ENCODE assay signal across 8 mouse cellular contexts in genomic region chr4:152038985-152039830, GRCm38 (mm10). TPM values are rescaled to one million over a fixed set of nuclear protein-coding genes. Genes with fewer than 3 reads are reported as not detected.
DNase-seq lines count a peak whose midpoint lies in the region; ATAC-seq and TF ChIP-seq lines count a peak whose summit lies in the region.

Gene Nol9, plus strand, starts transcription at chr4:152039321.

- peak; percentile 80 for TF ChIP-seq EP300 in liver, embryonic 14.5 days (IDR thresholded peaks at IDR 0.05; ENCODE audit: low read depth)
- TF ChIP-seq EP300 in stomach, postnatal 0 days (optimal IDR thresholded peaks at IDR 0.05) = peak; percentile 99

- peak within 1 kb of the TSS; percentile 90 for H3K27ac ChIP-seq in forebrain, embryonic 10.5 days
- H3K27ac ChIP-seq in heart, embryonic 15.5 days = peak within 1 kb of the TSS; percentile 51; the same call in 1 of the 2 replicates
- H3K27ac ChIP-seq in liver, embryonic 14.5 days = no peak within 1 kb of the TSS
- no peak within 1 kb of the TSS; the same call in 1 of the 2 replicates for H3K27ac ChIP-seq in neural tube, embryonic 11.5 days (ENCODE audit: low read depth, low read length)
- H3K27ac ChIP-seq in stomach, postnatal 0 days (replicated peaks) = peak within 1 kb of the TSS; percentile 67; the same call in 1 of the 2 replicates

- H3K4me3 ChIP-seq in forebrain, embryonic 10.5 days = peak within 1 kb of the TSS; percentile 100
- peak within 1 kb of the TSS; percentile 99 for H3K4me3 ChIP-seq in heart, embryonic 15.5 days
- H3K4me3 ChIP-seq in liver, embryonic 14.5 days (ENCODE audit: insufficient read depth in 1 of 2, low read depth in 2 of 2, low read length in 2 of 2) = peak within 1 kb of the TSS; percentile 83 to 93
- H3K4me3 ChIP-seq in neural tube, embryonic 11.5 days (ENCODE audit: low read depth, low read length) = peak within 1 kb of the TSS; percentile 88
- H3K4me3 ChIP-seq in stomach, postnatal 0 days (ENCODE audit: low read depth, low read length) = peak within 1 kb of the TSS; percentile 95

- H3K36me3 ChIP-seq in forebrain, embryonic 10.5 days (replicated peaks) = peaks cover 34% of the 10 kb centered on the region
- peaks cover 33% of the 10 kb centered on the region for H3K36me3 ChIP-seq in heart, embryonic 15.5 days
- H3K36me3 ChIP-seq in liver, embryonic 14.5 days (replicated peaks; ENCODE audit: control insufficient read depth, insufficient read depth, low read depth) = peaks cover 31% of the 10 kb centered on the region
- peaks cover 9% of the 10 kb centered on the region for H3K36me3 ChIP-seq in neural tube, embryonic 11.5 days (ENCODE audit: control insufficient read depth, insufficient read depth, low read length)
- peaks cover 14% of the 10 kb centered on the region for H3K36me3 ChIP-seq in stomach, postnatal 0 days (ENCODE audit: control insufficient read depth, insufficient read depth, low read length)

- peaks cover 32% of the 10 kb centered on the region for H3K4me1 ChIP-seq in forebrain, embryonic 10.5 days
- H3K4me1 ChIP-seq in heart, embryonic 15.5 days (replicated peaks) = peaks cover 18% of the 10 kb centered on the region
- H3K4me1 ChIP-seq in liver, embryonic 14.5 days (replicated peaks; ENCODE audit: control insufficient read depth in 2 of 2, insufficient read depth in 2 of 2, low read length in 1 of 2) = peaks cover 2 to 6% of the 10 kb centered on the region in 2 experiments; a peak in 3 of 4 replicates
- H3K4me1 ChIP-seq in neural tube, embryonic 11.5 days (ENCODE audit: control insufficient read depth, insufficient read depth, low read length) = peaks cover 7% of the 10 kb centered on the region; the same call in 1 of the 2 replicates
- no peaks in the 10 kb centered on the region for H3K4me1 ChIP-seq in stomach, postnatal 0 days (replicated peaks; ENCODE audit: control insufficient read depth, insufficient read depth)

- peak; percentile 95 for ATAC-seq in CD4-positive, CD25-positive, alpha-beta regulatory T cell, adult 4 months
- ATAC-seq in heart, embryonic 15.5 days (replicated peaks; ENCODE audit: insufficient number of reproducible peaks, insufficient read depth, low FRiP score, low read depth) = peak; percentile 86
- peak; percentile 86 for ATAC-seq in liver, embryonic 14.5 days (ENCODE audit: insufficient read depth)
- ATAC-seq in neural tube, embryonic 11.5 days (ENCODE audit: insufficient read depth, low FRiP score, low TSS enrichment) = peak; percentile 79
- peak; percentile 91 for ATAC-seq in stomach, postnatal 0 days (ENCODE audit: low FRiP score, low TSS enrichment)

- H3K27me3 ChIP-seq in forebrain, embryonic 10.5 days (ENCODE audit: poor library complexity, severe bottlenecking) = no peaks in the 10 kb centered on the region
- H3K27me3 ChIP-seq in heart, embryonic 15.5 days = no peaks in the 10 kb centered on the region
- no peaks in the 10 kb centered on the region for H3K27me3 ChIP-seq in liver, embryonic 14.5 days (ENCODE audit: control insufficient read depth, insufficient read depth, low read length)
- no peaks in the 10 kb centered on the region for H3K27me3 ChIP-seq in neural tube, embryonic 11.5 days (ENCODE audit: control insufficient read depth, insufficient read depth, low read length)
- H3K27me3 ChIP-seq in stomach, postnatal 0 days (ENCODE audit: control insufficient read depth, insufficient read depth, low read length) = no peaks in the 10 kb centered on the region

- DNase-seq in c-Kit-negative CD71-positive TER-119-positive erythroid progenitor cells, embryonic 14.5 days (ENCODE audit: low read depth, low spot score) = peak; percentile 79
- peak; percentile 94 for DNase-seq in forebrain, embryonic 10.5 days (ENCODE audit: extremely low spot score, low spot score)
- DNase-seq in kidney, postnatal 25 days = peak; percentile 94 to 95
- peak; percentile 73 to 81 (median 77) for DNase-seq in liver, embryonic 14.5 days (ENCODE audit: low read depth in 3 of 3, low spot score in 3 of 3)
- DNase-seq in neural tube, embryonic 11.5 days (ENCODE audit: low spot score) = peak; percentile 97
- DNase-seq in stomach, postnatal 0 days (ENCODE audit: low spot score) = peak; percentile 94

- H3K4me2 ChIP-seq in heart, embryonic 15.5 days = peak within 1 kb of the TSS; percentile 96
- H3K4me2 ChIP-seq in liver, embryonic 14.5 days (ENCODE audit: low read depth) = peak within 1 kb of the TSS; percentile 75
- peak within 1 kb of the TSS; percentile 89 for H3K4me2 ChIP-seq in neural tube, embryonic 11.5 days (ENCODE audit: low read depth)
- peak within 1 kb of the TSS; percentile 98 for H3K4me2 ChIP-seq in stomach, postnatal 0 days (replicated peaks; ENCODE audit: low read depth)

- TF ChIP-seq CTCF in liver, embryonic 14.5 days (IDR thresholded peaks at IDR 0.05; ENCODE audit: low read depth) = peak; percentile 95
- peak; percentile 99 for TF ChIP-seq CTCF in stomach, postnatal 0 days (IDR thresholded peaks at IDR 0.05; ENCODE audit: low read depth)

- WGBS in forebrain, embryonic 10.5 days = under 1% methylated on average over 86 of the region's 86 CpGs
- under 1% methylated on average over 85 of the region's 86 CpGs for WGBS in heart, embryonic 15.5 days
- WGBS in liver, embryonic 14.5 days (ENCODE audit: insufficient replicate concordance) = under 1% methylated on average over 81 of the region's 86 CpGs
- WGBS in neural tube, embryonic 11.5 days = under 1% methylated on average over 81 of the region's 86 CpGs
- WGBS in stomach, postnatal 0 days = under 1% methylated on average over 84 of the region's 86 CpGs

- no peaks in the 10 kb centered on the region for H3K9me3 ChIP-seq in forebrain, embryonic 10.5 days
- H3K9me3 ChIP-seq in heart, embryonic 15.5 days (replicated peaks) = no peaks in the 10 kb centered on the region
- H3K9me3 ChIP-seq in liver, embryonic 14.5 days (ENCODE audit: control insufficient read depth, low read length) = no peaks in the 10 kb centered on the region
- no peaks in the 10 kb centered on the region for H3K9me3 ChIP-seq in neural tube, embryonic 11.5 days (ENCODE audit: control insufficient read depth, low read length)
- no peaks in the 10 kb centered on the region for H3K9me3 ChIP-seq in stomach, postnatal 0 days (ENCODE audit: control insufficient read depth, low read length)

- peak within 1 kb of the TSS; percentile 92 for H3K9ac ChIP-seq in heart, embryonic 15.5 days
- peak within 1 kb of the TSS; percentile 67 for H3K9ac ChIP-seq in liver, embryonic 14.5 days (replicated peaks)
- peak within 1 kb of the TSS; percentile 89 for H3K9ac ChIP-seq in neural tube, embryonic 11.5 days (ENCODE audit: low read length)
- H3K9ac ChIP-seq in stomach, postnatal 0 days (ENCODE audit: low read length) = peak within 1 kb of the TSS; percentile 87

RNA-seq across cellular contexts. Expression of gene Nol9, which starts in this region (rescaled TPM):
- polyA plus RNA-seq in CD4-positive, CD25-positive, alpha-beta regulatory T cell, adult 4 months (2017; shearing (Covaris generic)) = 10 to 100 TPM; 11.3 to 14.9 TPM
- polyA plus RNA-seq in forebrain, embryonic 10.5 days (2016; fragmentation: Nextera tagmentation; extraction: Ambion mirVana) = 42.0 and 43.0 TPM in 2 replicates
- 13.9 and 20.7 TPM in 2 replicates for polyA plus RNA-seq in heart, embryonic 15.5 days (2015; fragmentation: Nextera tagmentation; extraction: Ambion mirVana)
- 9.8 and 11.1 TPM in 2 replicates for polyA plus RNA-seq in liver, embryonic 14.5 days (2012; rRNA removed)
- polyA plus RNA-seq in liver, embryonic 14.5 days (2014; fragmentation: Nextera tagmentation; extraction: Ambion mirVana) = 11.5 and 16.3 TPM in 2 replicates
- polyA plus RNA-seq in neural tube, embryonic 11.5 days (2014; fragmentation: Nextera tagmentation; extraction: Ambion mirVana) = 31.8 and 32.8 TPM in 2 replicates
- polyA plus RNA-seq in stomach, postnatal 0 days (2015; fragmentation: Nextera tagmentation; extraction: Ambion mirVana) = 11.2 and 12.0 TPM in 2 replicates

Comparison
In these comparisons a context has a peak if more than half of its experiments do, and no peak if none do; other contexts are left out.
1. H3K27ac ChIP-seq: peak in forebrain, embryonic 10.5 days (single experiment), heart, embryonic 15.5 days (single experiment) and stomach, postnatal 0 days (single experiment); none in liver, embryonic 14.5 days (single experiment) and neural tube, embryonic 11.5 days (single experiment).
2. Peak in every context shown above with its lines, with median percentiles within 50 percentile points of each other: ATAC-seq, DNase-seq, H3K4me3 ChIP-seq, H3K4me2 ChIP-seq and H3K9ac ChIP-seq.